Mouse (Mus musculus) gastrocnemius, postnatal 36 days (tissue): Measurements from ENCODE around the gene Cd207. TPM values are rescaled to one million over a fixed set of nuclear protein-coding genes. Genes with fewer than 3 reads are reported as not detected.

Experiments
- total RNA-seq, 2 experiments: library from RNA; stranded (reverse); gene quantifications; 2 replicates each; pipeline ENCODE4 v1.2.3; 2021

The Cd207 gene
- total RNA-seq, 2 experiments from 2014 or later: 0.18 TPM; not detected in 1

Other genes with a start within 250 kb of the Cd207 start
- gene Tet3, start 218.8 kb downstream of the Cd207 start, total RNA-seq: 10 to 100 TPM; 21.1 to 23.7 TPM
- 10 to 100 TPM; 14.8 to 17.8 TPM for gene Dguok, start 170.9 kb downstream of the Cd207 start, total RNA-seq
- gene Actg2, start 141.6 kb downstream of the Cd207 start, total RNA-seq: under 1 TPM in 1 of 2 experiments, not detected in 1; 0.39 TPM
- 1 to 10 TPM; 5.5 to 6.5 TPM for gene Stambp, start 105.1 kb downstream of the Cd207 start, total RNA-seq
- gene Clec4f, start 21.7 kb downstream of the Cd207 start, total RNA-seq: not detected
- not detected for gene Vax2, start 33.4 kb upstream of the Cd207 start, total RNA-seq
- gene Atp6v1b1, start 65.1 kb upstream of the Cd207 start, total RNA-seq: not detected
- gene Ankrd53, start 84.8 kb upstream of the Cd207 start, total RNA-seq: not detected
- gene Tex261, start 98.0 kb upstream of the Cd207 start, total RNA-seq: 10 to 100 TPM; 42.8 to 56.4 TPM
- gene Nagk, start 117.1 kb upstream of the Cd207 start, total RNA-seq: 1 to 10 TPM; 4.4 to 4.6 TPM
- 10 to 100 TPM; 66.9 to 79.0 TPM for gene Paip2b, start 153.9 kb upstream of the Cd207 start, total RNA-seq
- gene Zfp638, start 189.3 kb upstream of the Cd207 start, total RNA-seq: 10 to 100 TPM; 35.9 to 36.9 TPM